7 mouse cellular contexts compared by ENCODE assay signal in the genomic region with DNA sequence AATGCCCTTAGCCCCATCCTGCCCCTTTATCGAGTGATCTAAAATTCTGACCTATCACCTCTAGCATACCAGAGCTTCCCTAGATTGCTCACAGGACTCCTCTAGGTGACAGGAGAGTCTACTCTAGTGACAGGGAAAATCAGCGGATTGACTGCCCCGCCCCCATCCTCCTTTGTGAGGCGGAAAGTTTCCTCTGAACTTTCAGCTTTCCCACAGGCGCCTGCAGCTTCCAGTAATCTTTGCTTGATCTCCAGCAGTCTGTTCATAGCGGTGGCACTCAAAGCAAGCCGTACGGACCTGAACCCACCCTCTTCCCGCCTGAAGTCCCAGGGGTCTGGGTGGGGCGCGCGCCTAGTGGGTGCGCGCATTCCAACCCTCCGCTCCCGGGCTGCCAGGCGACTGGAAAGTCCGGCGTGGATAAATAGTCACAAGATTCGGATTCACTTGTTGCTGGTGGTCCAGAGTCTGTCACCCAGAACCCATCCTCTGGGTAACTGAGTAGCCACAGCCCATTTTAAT. TPM values are rescaled to one million over a fixed set of nuclear protein-coding genes. Genes with fewer than 3 reads are reported as not detected.
DNase-seq lines count a peak whose midpoint lies in the region; ATAC-seq and TF ChIP-seq lines count a peak whose summit lies in the region.

No protein-coding gene starts in this region.

- no peak overlapping the region for H3ac ChIP-seq in myocyte (ENCODE audit: control insufficient read depth, insufficient read length)

- H3K27ac ChIP-seq in hindbrain, embryonic 13.5 days: peak overlapping the region; percentile 31; the same call in 1 of the 2 replicates

- no peaks in the 10 kb centered on the region for H3K27me3 ChIP-seq in hindbrain, embryonic 13.5 days
- no peaks in the 10 kb centered on the region for H3K27me3 ChIP-seq in myocyte (ENCODE audit: control insufficient read depth, insufficient read depth, insufficient read length)

- H3K4me3 ChIP-seq in hindbrain, embryonic 13.5 days: peak overlapping the region; percentile 34
- H3K4me3 ChIP-seq in myocyte: peak overlapping the region; percentile 50

- TF ChIP-seq POLR2A in myocyte (IDR thresholded peaks at IDR 0.05; ENCODE audit: insufficient read length, low read depth): peak; percentile 59

- H3K9ac ChIP-seq in hindbrain, embryonic 13.5 days: peak overlapping the region; percentile 53; the same call in 1 of the 2 replicates

- DNase-seq in Muller cell, postnatal 12 days (ENCODE audit: inconsistent ontology term): peak; percentile 89
- peak; percentile 88 for DNase-seq in adrenal gland, postnatal 14 days
- peak; percentile 90 for DNase-seq in gastrocnemius, adult 18-20 months (ENCODE audit: low spot score)
- DNase-seq in liver: peak; percentile 60

- H3K4me2 ChIP-seq in hindbrain, embryonic 13.5 days: peak overlapping the region; percentile 55
- peak overlapping the region; percentile 75 for H3K4me2 ChIP-seq in myocyte (ENCODE audit: low read depth)

- H3K79me2 ChIP-seq in myocyte (ENCODE audit: control insufficient read depth, insufficient read depth): peaks cover 22% of the 10 kb centered on the region

- H3K36me3 ChIP-seq in hindbrain, embryonic 13.5 days: no peaks in the 10 kb centered on the region
- H3K36me3 ChIP-seq in myocyte (ENCODE audit: control insufficient read depth, insufficient read depth): no peaks in the 10 kb centered on the region

- peak; percentile 78; the same call in 1 of the 2 replicates for ATAC-seq in hindbrain, embryonic 13.5 days (ENCODE audit: low FRiP score)
- ATAC-seq in activated CD4-positive, CD25-positive, alpha-beta regulatory T cell, adult 4 months: no peak

- peaks cover 23% of the 10 kb centered on the region for H3K4me1 ChIP-seq in hindbrain, embryonic 13.5 days (replicated peaks)

- WGBS in hindbrain, embryonic 13.5 days: under 1% methylated on average over 20 of the region's 20 CpGs

- H3K9me3 ChIP-seq in hindbrain, embryonic 13.5 days: no peaks in the 10 kb centered on the region

TF ChIP-seq in myocyte, 11 proteins besides CTCF, POLR2A, EP300 and RAD21:
- TF ChIP-seq MYOD1 (IDR thresholded peaks at IDR 0.05; ENCODE audit: control insufficient read depth in 1 of 3, insufficient read length in 2 of 3, low read depth in 2 of 3): peak in 1 of 3 experiments; percentile 5
- TF ChIP-seq TCF3 (IDR thresholded peaks at IDR 0.05; ENCODE audit: insufficient read length, low read depth): no peak
- peak; percentile 56 for TF ChIP-seq POLR2AphosphoS2 (IDR thresholded peaks at IDR 0.05; ENCODE audit: insufficient read length, low read depth)

RNA-seq across cellular contexts. Expression of a gene that starts 0.8 kb away (rescaled TPM):
- total RNA-seq in adrenal gland, postnatal 14 days (2021): 121 and 124 TPM in 2 replicates
- total RNA-seq in gastrocnemius, adult 18-20 months (2021): 100 to 1,000 TPM; 117 to 126 TPM
- 20.9 and 21.6 TPM in 2 replicates for polyA plus RNA-seq in hindbrain, embryonic 13.5 days (2015; fragmentation: Nextera tagmentation; extraction: Ambion mirVana)
- 61.6 TPM for polyA plus RNA-seq in myocyte (2012; fragmentation: generic; extraction: Trizol)
- polyA plus RNA-seq in activated CD4-positive, CD25-positive, alpha-beta regulatory T cell, adult 4 months (2017; shearing (Covaris generic)): under 1 TPM; 0.15 to 0.25 TPM

RNA-seq across cellular contexts. Expression of a gene that starts 11.7 kb away (rescaled TPM):
- 163 and 175 TPM in 2 replicates for total RNA-seq in adrenal gland, postnatal 14 days (2021)
- total RNA-seq in gastrocnemius, adult 18-20 months (2021): 100 to 1,000 TPM; 126 to 127 TPM
- polyA plus RNA-seq in hindbrain, embryonic 13.5 days (2015; fragmentation: Nextera tagmentation; extraction: Ambion mirVana): 71.9 and 74.1 TPM in 2 replicates
- polyA plus RNA-seq in myocyte (2012; fragmentation: generic; extraction: Trizol): 86.6 TPM
- polyA plus RNA-seq in activated CD4-positive, CD25-positive, alpha-beta regulatory T cell, adult 4 months (2017; shearing (Covaris generic)): 10 to 100 TPM; 14.6 to 18.3 TPM

RNA-seq across cellular contexts. Expression of a gene that starts 17.3 kb away (rescaled TPM):
- total RNA-seq in adrenal gland, postnatal 14 days (2021): 29.7 and 30.9 TPM in 2 replicates
- 1 to 10 TPM; 1.8 to 2.2 TPM for total RNA-seq in gastrocnemius, adult 18-20 months (2021)
- 66.4 and 69.1 TPM in 2 replicates for polyA plus RNA-seq in hindbrain, embryonic 13.5 days (2015; fragmentation: Nextera tagmentation; extraction: Ambion mirVana)
- 3.7 TPM for polyA plus RNA-seq in myocyte (2012; fragmentation: generic; extraction: Trizol)
- 1 to 10 TPM; 1.6 to 2.1 TPM for polyA plus RNA-seq in activated CD4-positive, CD25-positive, alpha-beta regulatory T cell, adult 4 months (2017; shearing (Covaris generic))

RNA-seq across cellular contexts. Expression of a gene that starts 18.4 kb away (rescaled TPM):
- 35.1 and 36.4 TPM in 2 replicates for total RNA-seq in adrenal gland, postnatal 14 days (2021)
- 10 to 100 TPM; 14.4 to 15.2 TPM for total RNA-seq in gastrocnemius, adult 18-20 months (2021)
- 58.0 and 59.4 TPM in 2 replicates for polyA plus RNA-seq in hindbrain, embryonic 13.5 days (2015; fragmentation: Nextera tagmentation; extraction: Ambion mirVana)
- 30.4 TPM for polyA plus RNA-seq in myocyte (2012; fragmentation: generic; extraction: Trizol)
- 10 to 100 TPM; 22.5 to 31.5 TPM for polyA plus RNA-seq in activated CD4-positive, CD25-positive, alpha-beta regulatory T cell, adult 4 months (2017; shearing (Covaris generic))

RNA-seq across cellular contexts. Expression of a gene that starts 28.8 kb away (rescaled TPM):
- 179 and 190 TPM in 2 replicates for total RNA-seq in adrenal gland, postnatal 14 days (2021)
- 10 to 100 TPM; 83.0 to 86.4 TPM for total RNA-seq in gastrocnemius, adult 18-20 months (2021)
- 71.5 and 77.8 TPM in 2 replicates for polyA plus RNA-seq in hindbrain, embryonic 13.5 days (2015; fragmentation: Nextera tagmentation; extraction: Ambion mirVana)
- polyA plus RNA-seq in myocyte (2012; fragmentation: generic; extraction: Trizol): 168 TPM
- 100 to 1,000 TPM; 131 to 141 TPM for polyA plus RNA-seq in activated CD4-positive, CD25-positive, alpha-beta regulatory T cell, adult 4 months (2017; shearing (Covaris generic))

Comparison
In these comparisons a context has a peak if more than half of its experiments do, and no peak if none do; other contexts are left out.
1. RNA of a gene that starts 0.8 kb away (polyA plus RNA-seq): 61.6 TPM in myocyte (single experiment) and 20.9 to 21.6 TPM in hindbrain, embryonic 13.5 days; 0.15 to 0.25 TPM in activated CD4-positive, CD25-positive, alpha-beta regulatory T cell, adult 4 months; every median in the first group is over 10 times any median in the second.
2. RNA of a gene that starts 17.3 kb away (polyA plus RNA-seq): 66.4 to 69.1 TPM in hindbrain, embryonic 13.5 days; 3.7 TPM in myocyte (single experiment) and 1.6 to 2.1 TPM in activated CD4-positive, CD25-positive, alpha-beta regulatory T cell, adult 4 months; every median in the first group is over 10 times any median in the second.
3. Peak in every context shown above with its lines, with median percentiles within 50 percentile points of each other: DNase-seq.